Mouse (Mus musculus): ENCODE results near the gene S100a13. TPM values are rescaled to one million over a fixed set of nuclear protein-coding genes. Genes with fewer than 3 reads are reported as not detected.

The S100a13 gene
- total RNA-seq, 2 experiments from 2014 or later, result 15.8 to 17.9 TPM

GRCm38 (mm10) chr3:90552231-90552630 is 38.0 kb downstream of the S100a13 start:
- no peak for DNase-seq

GRCm38 (mm10) chr3:90555954-90556353 is 41.7 kb downstream of the S100a13 start:
- DNase-seq, result no peak

GRCm38 (mm10) chr3:90560008-90560628 is 45.9 kb downstream of the S100a13 start, which contains the start of gene S100a3:
TSS of gene S100a3 (plus strand) at chr3:90560578.
- DNase-seq, result no peak

Other genes starting within 250 kb of the S100a13 start
- gene Dennd4b, start 249.2 kb upstream of the S100a13 start, total RNA-seq (2021), result 10 to 100 TPM; 36.0 to 38.9 TPM
- gene Gatad2b, start 221.3 kb upstream of the S100a13 start, total RNA-seq (2021), result 10 to 100 TPM; 48.5 to 57.8 TPM
- gene Slc27a3, start 124.5 kb upstream of the S100a13 start, total RNA-seq (2021), result 1 to 10 TPM; 2.1 to 3.4 TPM
- gene Ints3, start 80.8 kb upstream of the S100a13 start, total RNA-seq (2021), result 10 to 100 TPM; 18.4 to 24.3 TPM
- 10 to 100 TPM; 18.7 to 21.4 TPM for gene Npr1, start 48.6 kb upstream of the S100a13 start, total RNA-seq (2021)
- 10 to 100 TPM; 46.4 to 50.3 TPM for gene Ilf2, start 38.3 kb upstream of the S100a13 start, total RNA-seq (2021)
- 10 to 100 TPM; 63.2 to 67.2 TPM for gene Snapin, start 23.4 kb upstream of the S100a13 start, total RNA-seq (2021)
- 100 to 1,000 TPM; 103 to 108 TPM for gene Chtop, start 4.9 kb upstream of the S100a13 start, total RNA-seq (2021)
- gene S100a1, start within 50 bp of the S100a13 start, total RNA-seq (2021), result 10 to 100 TPM; 37.5 to 44.2 TPM
- gene S100a14, start 12.4 kb downstream of the S100a13 start, total RNA-seq (2021), result under 1 TPM in 1 of 2 experiments, not detected in 1; 0.23 TPM
- gene S100a16, start 22.8 kb downstream of the S100a13 start, total RNA-seq (2021), result 100 to 1,000 TPM; 124 to 128 TPM
- gene S100a3, start 46.1 kb downstream of the S100a13 start, total RNA-seq (2021), result 1 to 10 TPM in 1 of 2 experiments, under 1 TPM in 1; 0.49 to 1.6 TPM
- gene S100a2, start 75.8 kb downstream of the S100a13 start, total RNA-seq (2021), result not detected
- not detected for gene Gm42674, start 87.5 kb downstream of the S100a13 start, total RNA-seq (2021)
- 10 to 100 TPM in 1 of 2 experiments, 1 to 10 TPM in 1; 9.6 to 20.1 TPM for gene S100a4, start 89.3 kb downstream of the S100a13 start, total RNA-seq (2021)
- not detected for gene S100a5, start 94.1 kb downstream of the S100a13 start, total RNA-seq (2021)
- gene S100a6, start 98.4 kb downstream of the S100a13 start, total RNA-seq (2021), result 100 to 1,000 TPM in 1 of 2 experiments, 10 to 100 TPM in 1; 83.2 to 102 TPM
- gene S100a7a, start 139.6 kb downstream of the S100a13 start, total RNA-seq (2021), result not detected
- 10 to 100 TPM in 1 of 2 experiments, under 1 TPM in 1; 0.94 to 42.3 TPM for gene S100a8, start 154.5 kb downstream of the S100a13 start, total RNA-seq (2021)
- 10 to 100 TPM in 1 of 2 experiments, under 1 TPM in 1; 0.70 to 44.4 TPM for gene S100a9, start 181.3 kb downstream of the S100a13 start, total RNA-seq (2021)
- not detected for gene Pglyrp4, start 212.5 kb downstream of the S100a13 start, total RNA-seq (2021)